Mouse (Mus musculus) kidney, adult 11 months (tissue): ENCODE measurements around the gene Cnot10.

Source experiments
- DNase-seq: peaks from one replicate; pipeline ENCODE4 v3.0.0; 2022

Cnot10 gene

GRCm38 (mm10) chr9:114543882-114544753, 95.9 kb downstream of the Cnot10 start:
- peak; percentile 31 for DNase-seq

- no peak for DNase-seq
These were observed 98.7 kb downstream of the Cnot10 start for GRCm38 (mm10) chr9:114541279-114541741.

GRCm38 (mm10) chr9:114538996-114539563, 100.9 kb downstream of the Cnot10 start:
- DNase-seq, result peak; percentile 24

GRCm38 (mm10) chr9:114536628-114537027, 103.4 kb downstream of the Cnot10 start:
- no peak for DNase-seq
